Mouse (Mus musculus) MEL (cell line): ENCODE results near the gene Frem2.

ENCODE experiments used
- BHLHE40 ChIP-seq: IDR thresholded peaks from 2 replicates; pipeline ENCODE4 v1.6.1; 2012; ENCODE audit warnings: low read depth, mild to moderate bottlenecking, inconsistent platforms, low read length, improper control_type of control experiment, borderline replicate concordance
- CHD2 ChIP-seq: IDR thresholded peaks from 2 replicates; pipeline ENCODE4 v1.6.1; 2011; ENCODE audit warnings: low read length, improper control_type of control experiment
- CTCF ChIP-seq, 3 experiments: IDR thresholded peaks in 2 of 3; conservative IDR thresholded peaks in 1 of 3; 2 replicates each; pipeline ENCODE4 v1.5.1; 2011 to 2012; ENCODE audit warnings: low read length in 3 of 3, low read depth in 2 of 3, mild to moderate bottlenecking in 2 of 3, improper control_type of control experiment in 1 of 3, inconsistent platforms in 1 of 3, mixed read lengths in 1 of 3, moderate library complexity in 1 of 3; ENCODE audit not compliant: control insufficient read depth in 1 of 3, insufficient read depth in 1 of 3, poor library complexity in 1 of 3, severe bottlenecking in 1 of 3
- ELF1 ChIP-seq: IDR thresholded peaks from 2 replicates; pipeline ENCODE4 v1.6.1; 2014; ENCODE audit warnings: low read depth, mild to moderate bottlenecking, inconsistent platforms, low read length, improper control_type of control experiment, moderate library complexity
- EP300 ChIP-seq, 2 experiments: IDR thresholded peaks; 2 replicates each; pipeline ENCODE4 v1.6.1; 2011; ENCODE audit warnings: improper control_type of control experiment in 2 of 2, low read length in 2 of 2, low read depth in 1 of 2, mild to moderate bottlenecking in 1 of 2
- MAFK ChIP-seq: IDR thresholded peaks from 2 replicates; pipeline ENCODE4 v1.6.1; 2011; ENCODE audit warnings: low read depth, mild to moderate bottlenecking, low read length, improper control_type of control experiment, borderline replicate concordance
- RCOR1 ChIP-seq: IDR thresholded peaks from 2 replicates; pipeline ENCODE4 v1.6.1; 2012; ENCODE audit warnings: low read depth, mild to moderate bottlenecking, inconsistent platforms, low read length, improper control_type of control experiment
- ZC3H11A ChIP-seq: IDR thresholded peaks from 2 replicates; pipeline ENCODE4 v1.6.1; 2012; ENCODE audit warnings: low read depth, mild to moderate bottlenecking, inconsistent platforms, low read length, improper control_type of control experiment

- no peak for TF ChIP-seq CHD2
- TF ChIP-seq CTCF (IDR thresholded peaks at IDR 0.05 in 2 of 3, conservative IDR thresholded peaks at IDR 0.05 in 1 of 3; ENCODE audit: control insufficient read depth in 1 of 3, insufficient read depth in 1 of 3, low read depth in 2 of 3, low read length in 3 of 3, poor library complexity in 1 of 3, severe bottlenecking in 1 of 3): no peak
- no peak for TF ChIP-seq ELF1
- TF ChIP-seq MAFK: no peak
- TF ChIP-seq ZC3H11A: no peak
- no peak for TF ChIP-seq RCOR1
- TF ChIP-seq EP300 (IDR thresholded peaks at IDR 0.05; ENCODE audit: low read depth in 1 of 2, low read length in 2 of 2): no peak
- no peak for TF ChIP-seq BHLHE40
Observed at GRCm38 (mm10) chr3:53576320-53577116, 80.6 kb downstream of the Frem2 start.
